Mouse (Mus musculus) neural tube, embryonic 11.5 days (tissue): ENCODE measurements around the gene Gse1. TPM values are rescaled to one million over a fixed set of nuclear protein-coding genes. Genes with fewer than 3 reads are reported as not detected.

ENCODE experiments used
- ATAC-seq: fragments of 200-750 bp; cut with Nextera tagmentation; 2 replicates; pipeline ENCODE4 v1.8.0; 2017; ENCODE audit warnings: moderate number of reproducible peaks, mild to moderate bottlenecking, moderate TSS enrichment, moderate library complexity; ENCODE audit not compliant: insufficient read depth, low FRiP score, low TSS enrichment
- DNase-seq: peaks from one replicate; pipeline ENCODE4 v3.0.0-alpha.2; 2015; ENCODE audit warnings: low spot score
- H3K27ac ChIP-seq: fragments of 300-500 bp; sonication (generic); 2 replicates; pipeline ENCODE4 v1.5.1; 2014; ENCODE audit warnings: low read depth, mild to moderate bottlenecking, low read length
- H3K27me3 ChIP-seq: fragments of 300-500 bp; sonication (generic); 2 replicates; pipeline ENCODE4 v1.6.1; 2014; ENCODE audit warnings: mild to moderate bottlenecking, low read length, mixed read lengths; ENCODE audit not compliant: control insufficient read depth, insufficient read depth
- H3K36me3 ChIP-seq: fragments of 300-500 bp; sonication (generic); 2 replicates; pipeline ENCODE4 v1.6.1; 2014; ENCODE audit warnings: mild to moderate bottlenecking, low read length, moderate library complexity, mixed read lengths; ENCODE audit not compliant: control insufficient read depth, insufficient read depth
- H3K4me1 ChIP-seq: fragments of 300-500 bp; sonication (generic); 2 replicates; pipeline ENCODE4 v1.6.1; 2014; ENCODE audit warnings: low read length, mixed read lengths; ENCODE audit not compliant: control insufficient read depth, insufficient read depth
- H3K4me2 ChIP-seq: fragments of 300-500 bp; sonication (generic); 2 replicates; pipeline ENCODE4 v1.6.1; 2014; ENCODE audit warnings: low read depth, mild to moderate bottlenecking, moderate library complexity
- H3K4me3 ChIP-seq: fragments of 300-500 bp; sonication (generic); 2 replicates; pipeline ENCODE4 v1.5.1; 2014; ENCODE audit warnings: low read depth, low read length
- H3K9ac ChIP-seq: fragments of 300-500 bp; sonication (generic); 2 replicates; pipeline ENCODE4 v1.6.1; 2014; ENCODE audit warnings: mild to moderate bottlenecking, low read length
- H3K9me3 ChIP-seq: fragments of 300-500 bp; sonication (generic); 2 replicates; pipeline ENCODE4 v1.6.1; 2016; ENCODE audit warnings: low read length; ENCODE audit not compliant: control insufficient read depth
- WGBS: fragments of 180-500 bp; shearing (Covaris S2); extraction: QIAGEN DNeasy Blood & Tissue Kit; methylation state at CpG from one replicate; pipeline ENCODE4 v1.1.7; 2014; 5-methylcytosine and 5-hydroxymethylcytosine counted together
- polyA plus RNA-seq: library from polyadenylated mRNA; unstranded; fragments of >200 nt; fragmentation: Nextera tagmentation; extraction: Ambion mirVana; gene quantifications from 2 replicates; pipeline ENCODE4 v1.2.1, GENCODE M21; 2014

Gene Gse1
- polyA plus RNA-seq, 1 experiment from 2014 or later, result 33.5 TPM

- H3K36me3 ChIP-seq, result no peaks in the 10 kb centered on the region
- no peak for ATAC-seq
- WGBS, result 1% methylated on average over 15 of the region's 15 CpGs
- peak overlapping the region; percentile 99 for H3K27ac ChIP-seq
- H3K27me3 ChIP-seq, result no peaks in the 10 kb centered on the region
- H3K9me3 ChIP-seq, result no peaks in the 10 kb centered on the region
- peak overlapping the region; percentile 90 for H3K4me3 ChIP-seq
- peak overlapping the region; percentile 95 for H3K9ac ChIP-seq
- DNase-seq, result no peak
- peak overlapping the region; percentile 89 for H3K4me2 ChIP-seq
- H3K4me1 ChIP-seq, result peaks cover 71% of the 10 kb centered on the region
Observed at GRCm38 (mm10) chr8:120489771-120490281, 261.6 kb downstream of the Gse1 start.

- peaks cover 71% of the 10 kb centered on the region for H3K4me1 ChIP-seq
- H3K27me3 ChIP-seq, result no peaks in the 10 kb centered on the region
- H3K9ac ChIP-seq, result peak overlapping the region; percentile 95
- ATAC-seq (no peak), DNase-seq (no peak)
- H3K36me3 ChIP-seq, result no peaks in the 10 kb centered on the region
- H3K4me3 ChIP-seq, result peak overlapping the region; percentile 90
- peak overlapping the region; percentile 89 for H3K4me2 ChIP-seq
- no peaks in the 10 kb centered on the region for H3K9me3 ChIP-seq
- WGBS, result 10% methylated on average over 12 of the region's 12 CpGs
- 0 out of 2 replicates have a peak overlapping the region, but pooled peaks have one; percentile 99 for H3K27ac ChIP-seq
Observed at GRCm38 (mm10) chr8:120490354-120491141, 262.3 kb downstream of the Gse1 start.

- no peaks in the 10 kb centered on the region for H3K9me3 ChIP-seq
- ATAC-seq, result no peak
- H3K4me1 ChIP-seq, result peaks cover 65% of the 10 kb centered on the region
- H3K4me2 ChIP-seq, result peak overlapping the region; percentile 89
- peak overlapping the region; percentile 90 for H3K4me3 ChIP-seq
- no peak overlapping the region for H3K27ac ChIP-seq
- peak overlapping the region; percentile 95; the same call in 1 of the 2 replicates for H3K9ac ChIP-seq
- no peaks in the 10 kb centered on the region for H3K36me3 ChIP-seq
- WGBS, result 61% methylated on average over 5 of the region's 5 CpGs
- no peak for DNase-seq
- H3K27me3 ChIP-seq, result no peaks in the 10 kb centered on the region
Observed at GRCm38 (mm10) chr8:120491166-120491793, 263.0 kb downstream of the Gse1 start.

GRCm38 (mm10) chr8:120492193-120492880 lies 264.1 kb downstream of the Gse1 start:
- Histone ChIP-seq H3K9ac (no peak overlapping the region; the same call in 1 of the 2 replicates), H3K4me1 (peaks cover 69% of the 10 kb centered on the region), H3K36me3 (no peaks in the 10 kb centered on the region), H3K27me3 (no peaks in the 10 kb centered on the region), H3K27ac (peak overlapping the region; percentile 9; the same call in 1 of the 2 replicates), H3K4me2 (peak overlapping the region; percentile 89), H3K9me3 (no peaks in the 10 kb centered on the region), H3K4me3 (peak overlapping the region; percentile 90)
- ATAC-seq, result no peak
- DNase-seq, result no peak
- 8% methylated on average over 14 of the region's 14 CpGs for WGBS

- no peaks in the 10 kb centered on the region for H3K27me3 ChIP-seq
- H3K4me1 ChIP-seq, result peaks cover 74% of the 10 kb centered on the region
- no peaks in the 10 kb centered on the region for H3K9me3 ChIP-seq
- H3K4me3 ChIP-seq, result peak overlapping the region; percentile 90
- no peak for DNase-seq
- peak overlapping the region; percentile 89 for H3K4me2 ChIP-seq
- WGBS, result 22% methylated on average over 4 of the region's 4 CpGs
- H3K36me3 ChIP-seq, result no peaks in the 10 kb centered on the region
- H3K27ac ChIP-seq, result 0 out of 2 replicates have a peak overlapping the region, but pooled peaks have one; percentile 9
- ATAC-seq, result no peak
- no peak overlapping the region; the same call in 1 of the 2 replicates for H3K9ac ChIP-seq
Observed at GRCm38 (mm10) chr8:120492881-120493220, 264.6 kb downstream of the Gse1 start.

GRCm38 (mm10) chr8:120493508-120494464 lies 265.5 kb downstream of the Gse1 start:
- H3K27me3 ChIP-seq, result no peaks in the 10 kb centered on the region
- no peak overlapping the region for H3K27ac ChIP-seq
- no peak for DNase-seq
- 0 out of 2 replicates have a peak overlapping the region, but pooled peaks have one; percentile 90 for H3K4me3 ChIP-seq
- no peaks in the 10 kb centered on the region for H3K36me3 ChIP-seq
- 46% methylated on average over 16 of the region's 16 CpGs for WGBS
- H3K4me2 ChIP-seq, result peak overlapping the region; percentile 89
- ATAC-seq, result no peak
- H3K9me3 ChIP-seq, result no peaks in the 10 kb centered on the region
- peaks cover 83% of the 10 kb centered on the region for H3K4me1 ChIP-seq
- no peak overlapping the region; the same call in 1 of the 2 replicates for H3K9ac ChIP-seq

- ATAC-seq, result no peak
Observed at GRCm38 (mm10) chr8:120494903-120495302, 266.6 kb downstream of the Gse1 start.

More at GRCm38 (mm10) chr8:120494903-120495302, 266.6 kb downstream of the Gse1 start:
- Histone ChIP-seq H3K36me3 (no peaks in the 10 kb centered on the region), H3K9me3 (no peaks in the 10 kb centered on the region), H3K9ac (peak overlapping the region; percentile 3; the same call in 1 of the 2 replicates), H3K27ac (0 out of 2 replicates have a peak overlapping the region, but pooled peaks have one; percentile 51), H3K4me1 (peaks cover 86% of the 10 kb centered on the region), H3K4me3 (no peak overlapping the region), H3K4me2 (peak overlapping the region; percentile 8), H3K27me3 (no peaks in the 10 kb centered on the region)
- no peak for DNase-seq
- 46% methylated on average over 15 of the region's 15 CpGs for WGBS
